Mouse (Mus musculus) natural killer cell, adult 2 months (primary cell): ENCODE measurements around the gene Tlnrd1.

ENCODE experiments used
- DNase-seq, 2 experiments: peaks; one replicate each; pipeline ENCODE4 v3.0.0; 2022; ENCODE audit warnings: low spot score in 2 of 2

The Tlnrd1 gene

GRCm38 (mm10) chr7:83884921-83885532 is 922 bp upstream of the Tlnrd1 start:
- no peak for DNase-seq

- DNase-seq, result peak; percentile 36 to 56
Observed at GRCm38 (mm10) chr7:83883276-83884020, 657 bp downstream of the Tlnrd1 start.

GRCm38 (mm10) chr7:83882633-83883275 is 1.4 kb downstream of the Tlnrd1 start:
- peak in 1 of 2 experiments; percentile 26 for DNase-seq

- DNase-seq, result no peak
Observed at GRCm38 (mm10) chr7:83882150-83882632, 1.9 kb downstream of the Tlnrd1 start.

- DNase-seq, result no peak
Observed at GRCm38 (mm10) chr7:83878676-83879448, 5.2 kb downstream of the Tlnrd1 start.

GRCm38 (mm10) chr7:83877088-83877487 is 7.0 kb downstream of the Tlnrd1 start:
- no peak for DNase-seq

- no peak for DNase-seq
Observed at GRCm38 (mm10) chr7:83869839-83870543, 14.1 kb downstream of the Tlnrd1 start.

GRCm38 (mm10) chr7:83868200-83868599 is 15.9 kb downstream of the Tlnrd1 start:
- no peak for DNase-seq

GRCm38 (mm10) chr7:83863554-83863953 is 20.6 kb downstream of the Tlnrd1 start:
- no peak for DNase-seq

- no peak for DNase-seq
Observed at GRCm38 (mm10) chr7:83859378-83860083, 24.6 kb downstream of the Tlnrd1 start.

- DNase-seq, result no peak
Observed at GRCm38 (mm10) chr7:83857921-83858320, 26.2 kb downstream of the Tlnrd1 start.

- DNase-seq, result no peak
Observed at GRCm38 (mm10) chr7:83857208-83857488, 27.0 kb downstream of the Tlnrd1 start.

- DNase-seq, result no peak
Observed at GRCm38 (mm10) chr7:83856353-83857207, 27.5 kb downstream of the Tlnrd1 start.

- no peak for DNase-seq
Observed at GRCm38 (mm10) chr7:83855203-83855602, 28.9 kb downstream of the Tlnrd1 start.

GRCm38 (mm10) chr7:83852381-83853380 is 31.4 kb downstream of the Tlnrd1 start:
- no peak for DNase-seq

- no peak for DNase-seq
Observed at GRCm38 (mm10) chr7:83851569-83852380, 32.3 kb downstream of the Tlnrd1 start.

GRCm38 (mm10) chr7:83847187-83848075 is 36.7 kb downstream of the Tlnrd1 start:
- DNase-seq, result no peak
